Mouse (Mus musculus) 3T3-L1 (cell line): ENCODE data around the gene Ginm1.

ENCODE experiments used
- DNase-seq: peaks from one replicate; pipeline ENCODE4 v3.0.0-alpha.2; 2015; ENCODE audit warnings: low read depth, low spot score

Gene Ginm1

GRCm38 (mm10) chr10:7792751-7793385 lies at the start of gene Ginm1, which contains the start of gene Ppil4:
Gene Ginm1, minus strand, starts transcription at chr10:7792824.
Gene Ppil4, plus strand, starts transcription at chr10:7792891.
- DNase-seq = peak; percentile 89

GRCm38 (mm10) chr10:7841571-7842080 lies 49.0 kb upstream of the Ginm1 start:
- peak; percentile 20 for DNase-seq

DNA sequence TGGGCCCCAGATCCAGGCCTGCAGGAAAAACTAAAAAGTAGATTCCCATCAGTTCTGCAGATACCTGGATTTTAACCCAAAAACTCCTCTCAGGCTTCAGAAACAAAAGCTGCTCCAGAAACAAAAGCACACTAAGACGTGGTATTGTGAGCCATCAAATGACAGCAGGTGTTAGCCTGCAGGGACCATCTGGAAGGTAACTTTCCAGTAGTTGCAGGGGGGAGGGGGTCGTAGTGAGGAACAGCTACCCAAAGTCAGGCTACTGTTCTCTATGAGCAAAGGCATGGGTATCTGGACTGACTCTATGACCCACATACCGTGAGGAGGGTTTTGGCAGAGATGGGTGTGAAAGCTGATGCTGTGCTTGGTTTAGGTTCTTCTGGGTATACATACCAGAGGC lies 48.2 kb upstream of the Ginm1 start:
- DNase-seq = no peak

GRCm38 (mm10) chr10:7840353-7840733 lies 47.7 kb upstream of the Ginm1 start:
- DNase-seq = no peak

DNA sequence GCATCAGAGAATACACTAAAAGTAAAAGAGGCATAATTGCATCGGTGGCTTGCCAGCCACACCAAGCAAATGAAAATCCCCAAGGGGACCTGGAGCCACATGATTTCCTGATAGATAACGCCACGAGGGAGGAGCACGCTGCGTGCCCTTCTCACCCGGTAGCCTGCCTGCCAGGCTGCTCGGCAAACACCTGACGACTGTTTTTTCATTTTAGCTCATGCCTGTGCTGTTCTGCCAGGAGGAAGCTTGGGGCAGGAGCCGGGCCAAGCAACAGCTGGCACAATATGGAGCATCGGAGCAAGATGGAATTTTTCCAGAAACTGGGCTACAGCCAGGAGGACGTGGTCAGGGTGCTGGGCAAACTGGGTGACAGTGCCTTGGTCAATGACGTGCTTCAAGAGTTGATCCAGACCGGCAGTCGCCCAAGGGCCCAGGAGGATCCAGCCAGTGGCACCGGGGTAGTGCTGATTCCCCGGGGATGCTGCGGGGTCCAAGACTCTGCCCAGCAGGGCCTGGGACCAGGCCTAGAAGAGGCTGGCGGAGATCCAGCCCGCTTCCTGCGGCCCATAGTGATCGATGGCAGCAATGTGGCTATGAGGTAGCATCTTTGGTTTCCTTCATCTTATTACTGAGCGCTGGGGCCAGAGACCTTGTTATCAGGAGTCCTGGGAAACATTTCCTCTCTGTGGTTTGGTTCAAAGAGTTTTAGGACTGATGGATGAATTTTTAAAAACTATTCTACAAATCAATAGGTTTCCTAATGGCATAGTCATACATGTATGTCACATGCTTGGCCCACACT lies 47.1 kb upstream of the Ginm1 start:
- no peak for DNase-seq

GRCm38 (mm10) chr10:7838874-7839421 lies 46.3 kb upstream of the Ginm1 start:
- no peak for DNase-seq

- no peak for DNase-seq
Measured at GRCm38 (mm10) chr10:7838036-7838435, 45.4 kb upstream of the Ginm1 start.

- no peak for DNase-seq
Measured at GRCm38 (mm10) chr10:7837446-7837845, 44.8 kb upstream of the Ginm1 start.

- no peak for DNase-seq
Measured at GRCm38 (mm10) chr10:7836902-7837301, 44.3 kb upstream of the Ginm1 start.

GRCm38 (mm10) chr10:7834671-7835225 lies 42.1 kb upstream of the Ginm1 start:
- DNase-seq = no peak

- no peak for DNase-seq
Measured at GRCm38 (mm10) chr10:7833377-7834165, 40.9 kb upstream of the Ginm1 start.

DNA sequence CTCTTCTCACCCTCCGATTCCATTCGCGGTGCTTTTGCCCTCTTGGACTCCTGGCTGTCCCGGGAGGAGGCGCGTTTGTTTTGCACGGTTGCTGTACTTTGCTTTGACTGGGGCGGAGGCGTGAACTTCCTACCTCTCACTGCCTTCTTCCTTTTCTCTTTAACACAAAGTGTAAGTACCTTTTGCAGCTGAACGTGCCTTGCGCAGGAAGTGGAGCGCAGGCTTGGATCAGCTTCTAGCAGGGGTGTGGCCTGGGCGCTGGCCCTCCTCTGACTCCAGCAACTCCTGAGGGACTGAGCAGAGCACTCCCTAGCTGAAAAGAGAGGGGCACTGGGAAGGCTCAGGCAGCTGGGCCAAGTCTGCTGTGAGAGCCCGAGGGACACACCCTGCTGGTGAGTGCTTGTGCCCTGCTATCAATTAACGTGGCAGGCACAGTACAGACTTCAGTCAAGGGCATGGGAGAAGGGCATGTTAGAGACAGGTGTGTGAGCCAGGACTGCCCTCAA lies 39.6 kb upstream of the Ginm1 start, which contains the start of gene Zc3h12d:
Zc3h12d (plus strand) TSS at position 300 of the 506 bp plus-strand sequence.
- DNase-seq = no peak

DNA sequence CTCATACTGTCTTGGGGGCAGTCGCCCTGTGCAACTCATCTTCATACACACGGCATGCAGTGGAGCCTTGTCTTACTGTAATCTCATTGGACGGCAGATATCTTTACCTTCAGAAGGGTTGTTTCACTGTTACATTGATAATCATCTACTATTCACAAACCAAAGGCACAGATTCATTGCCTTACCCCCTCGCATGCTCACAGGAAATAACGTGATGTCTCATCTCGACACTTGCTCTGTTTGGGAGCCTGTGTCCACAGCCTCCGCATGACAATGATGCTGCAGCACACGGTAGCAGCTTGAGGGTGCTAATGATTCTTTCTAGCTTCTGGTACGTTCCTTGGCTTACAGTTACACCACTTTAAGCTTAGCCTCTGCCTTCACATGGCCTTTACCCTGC lies 33.5 kb upstream of the Ginm1 start:
- no peak for DNase-seq

DNA sequence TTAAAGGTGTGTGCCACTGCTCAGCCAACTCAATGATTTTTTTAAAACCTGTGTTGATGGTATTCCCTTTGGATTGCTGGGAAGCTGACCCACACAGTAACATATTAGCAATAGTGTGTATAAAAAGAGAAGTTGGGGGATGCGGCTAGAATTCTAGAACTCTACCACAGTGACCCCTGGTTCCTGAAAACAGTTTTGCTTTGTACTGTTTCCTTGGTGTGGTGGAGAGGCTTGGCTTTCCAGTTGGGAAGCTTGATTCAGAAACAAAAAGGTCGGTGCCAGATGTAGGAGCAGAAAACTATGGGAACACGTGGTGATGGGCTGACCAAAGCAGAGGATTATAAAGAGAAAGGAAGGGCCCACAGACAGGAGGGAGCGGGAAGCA lies 32.6 kb upstream of the Ginm1 start:
- no peak for DNase-seq

- DNase-seq = no peak
Measured at GRCm38 (mm10) chr10:7824663-7825280, 32.1 kb upstream of the Ginm1 start.

GRCm38 (mm10) chr10:7821981-7822380 lies 29.4 kb upstream of the Ginm1 start:
- DNase-seq = no peak

DNA sequence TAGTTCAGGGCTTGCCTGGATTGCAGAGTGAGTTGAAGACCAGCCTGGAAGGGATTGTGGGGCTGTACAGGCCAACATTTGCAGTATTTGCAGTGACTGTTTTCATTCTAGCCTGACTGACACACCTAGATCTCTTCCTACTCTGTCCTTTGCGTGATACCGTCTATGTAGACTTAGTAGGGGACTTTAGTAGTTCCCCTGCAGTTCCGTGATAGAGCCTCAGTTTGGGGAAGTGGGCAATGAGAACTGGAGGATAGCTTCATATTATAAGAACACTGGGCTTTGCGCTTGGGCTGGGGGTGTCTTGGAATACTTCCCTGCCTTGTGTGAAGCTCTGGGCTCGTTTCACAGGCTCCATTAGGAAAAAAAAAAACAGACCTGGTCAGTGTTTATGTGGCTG lies 27.5 kb upstream of the Ginm1 start:
- no peak for DNase-seq

- no peak for DNase-seq
Measured at GRCm38 (mm10) chr10:7819603-7820002, 27.0 kb upstream of the Ginm1 start.

- no peak for DNase-seq
Measured at GRCm38 (mm10) chr10:7819156-7819555, 26.5 kb upstream of the Ginm1 start.

GRCm38 (mm10) chr10:7818676-7819075 lies 26.1 kb upstream of the Ginm1 start:
- DNase-seq = no peak

DNA sequence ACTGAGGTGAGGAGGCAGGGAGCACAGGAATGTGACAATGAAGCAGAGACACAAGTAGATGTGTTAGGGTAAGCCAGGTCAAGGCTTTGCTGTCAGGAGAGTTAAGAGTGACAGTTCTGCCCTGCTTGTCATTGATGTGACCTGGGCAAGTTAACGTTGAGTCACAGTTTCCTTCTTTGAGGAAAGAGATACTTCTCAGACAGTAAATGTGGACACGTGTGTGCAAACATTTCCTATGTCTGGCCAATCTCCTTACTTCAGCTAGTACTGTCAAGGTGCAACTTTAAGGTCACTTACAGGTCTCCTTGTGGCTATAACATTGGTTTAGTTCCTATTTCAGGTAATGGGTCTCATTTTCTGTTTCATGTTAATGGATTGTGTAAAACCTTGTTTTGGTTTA lies 23.9 kb upstream of the Ginm1 start:
- no peak for DNase-seq
